In the genomic region with DNA sequence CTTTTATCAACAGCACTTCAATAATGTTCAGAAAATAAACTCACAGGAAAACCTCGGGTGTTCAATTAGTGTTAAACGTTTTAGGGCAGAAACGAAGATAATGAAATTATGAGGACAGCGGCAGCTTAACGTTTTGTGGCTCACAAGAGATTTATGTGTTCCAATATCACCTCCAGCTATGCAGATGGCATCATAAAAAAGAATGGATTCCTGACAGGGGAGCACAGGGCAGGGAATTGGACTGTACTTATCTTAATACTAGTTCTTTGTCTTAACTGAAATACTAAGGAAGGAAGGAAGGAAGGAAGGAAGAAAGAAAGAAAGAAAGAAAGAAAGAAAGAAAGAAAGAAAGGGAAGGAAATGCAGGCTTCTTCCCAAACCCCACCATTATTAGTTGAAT, we compare ENCODE assay signal across 14 mouse cellular contexts.
"Had no signal": no experiment of that assay in that cellular context is flagged by ENCODE, and none has a peak within 500 bp of the region (broad histone marks: within the 10 kb centered on the region; RNA-seq: fewer than 3 reads in every experiment).

No protein-coding gene starts in this region.

- H3K9ac ChIP-seq: liver, embryonic 14.5 days; lung, embryonic 14.5 days; midbrain, embryonic 13.5 days; midbrain, embryonic 15.5 days; stomach, embryonic 15.5 days had no signal

- H3K27ac ChIP-seq: liver, embryonic 14.5 days; midbrain, embryonic 13.5 days; midbrain, embryonic 15.5 days; stomach, embryonic 15.5 days; stomach, postnatal 0 days had no signal

- H3K4me2 ChIP-seq: lung, embryonic 14.5 days; midbrain, embryonic 11.5 days; midbrain, embryonic 13.5 days; midbrain, embryonic 15.5 days; stomach, embryonic 15.5 days had no signal

- H3K4me1 ChIP-seq: stomach, embryonic 15.5 days had no signal

- H3K36me3 ChIP-seq: midbrain, embryonic 13.5 days; midbrain, embryonic 15.5 days; stomach, embryonic 15.5 days had no signal

- ATAC-seq: midbrain, embryonic 13.5 days; midbrain, embryonic 15.5 days had no signal

- H3K27me3 ChIP-seq: midbrain, embryonic 13.5 days; midbrain, embryonic 15.5 days; stomach, embryonic 15.5 days had no signal

- H3K9me3 ChIP-seq: midbrain, embryonic 13.5 days; midbrain, embryonic 15.5 days; stomach, embryonic 15.5 days had no signal

- H3K4me3 ChIP-seq: midbrain, embryonic 13.5 days; midbrain, embryonic 15.5 days; stomach, embryonic 15.5 days had no signal

- DNase-seq: lung, adult 18-20 months; lung, embryonic 14.5 days; lung, postnatal 10 days; lung, postnatal 4 days; right cerebral cortex, postnatal 14 days; thymus, adult 2 months; thymus, postnatal 25 days; thymus, postnatal 4 days had no signal
